Mouse (Mus musculus): Measurements from ENCODE around the gene Hivep3. TPM values are rescaled to one million over a fixed set of nuclear protein-coding genes. Genes with fewer than 3 reads are reported as not detected.
A peak's percentile ranks its signal among the peaks of the same experiment; 100 is the strongest.

Gene Hivep3
- polyA plus RNA-seq, 1 experiment, result 0.54 TPM

DNA sequence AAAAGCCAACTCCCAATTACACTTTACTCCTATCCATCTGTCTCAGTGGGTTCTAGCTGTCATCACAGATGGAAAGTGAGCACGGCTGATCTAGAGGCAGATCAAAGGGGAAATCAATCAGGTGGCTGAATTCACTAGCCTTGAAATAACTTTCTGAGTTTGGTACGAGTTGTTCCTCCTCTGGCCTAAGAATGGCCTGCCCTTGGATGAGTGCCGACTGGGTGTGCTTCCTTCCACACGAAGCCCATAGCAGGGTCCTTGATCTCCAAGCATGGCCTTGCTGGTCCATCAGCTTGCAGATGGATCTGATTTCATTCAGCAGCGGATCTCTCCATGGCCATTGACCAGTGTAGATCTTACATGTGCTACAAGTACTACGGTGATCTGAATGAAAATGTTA, 47.3 kb downstream of the Hivep3 start:
- TF ChIP-seq REST (IDR thresholded peaks at IDR 0.05; ENCODE audit: insufficient read depth, insufficient read length), result no peak
- TF ChIP-seq E2F4 (IDR thresholded peaks at IDR 0.05; ENCODE audit: insufficient read depth), result no peak
- no peak for TF ChIP-seq MYOD1 (IDR thresholded peaks at IDR 0.05; ENCODE audit: control insufficient read depth in 1 of 3, insufficient read length in 2 of 3, low read depth in 2 of 3)
- no peak for TF ChIP-seq TCF3 (IDR thresholded peaks at IDR 0.05; ENCODE audit: insufficient read length, low read depth)
- no peak for TF ChIP-seq MAX (IDR thresholded peaks at IDR 0.05; ENCODE audit: low read depth)
- no peak for TF ChIP-seq MYOG (IDR thresholded peaks at IDR 0.05; ENCODE audit: control insufficient read depth in 1 of 3, insufficient read depth in 1 of 3, insufficient read length in 2 of 3, low read depth in 2 of 3)
- no peak for TF ChIP-seq SRF (IDR thresholded peaks at IDR 0.05; ENCODE audit: control insufficient read depth, insufficient read length, low read depth)
- no peak for TF ChIP-seq TCF12 (IDR thresholded peaks at IDR 0.05; ENCODE audit: insufficient read depth, poor library complexity, severe bottlenecking)
- TF ChIP-seq POLR2A (IDR thresholded peaks at IDR 0.05; ENCODE audit: insufficient read length, low read depth), result no peak
- TF ChIP-seq USF1 (IDR thresholded peaks at IDR 0.05; ENCODE audit: low read depth), result no peak
- TF ChIP-seq POLR2AphosphoS2 (IDR thresholded peaks at IDR 0.05; ENCODE audit: insufficient read length, low read depth), result no peak
- no peak for TF ChIP-seq CEBPB (IDR thresholded peaks at IDR 0.05; ENCODE audit: insufficient read depth, poor library complexity, severe bottlenecking)

GRCm38 (mm10) chr4:119784959-119785358, 51.4 kb downstream of the Hivep3 start:
- TF ChIP-seq USF1 (IDR thresholded peaks at IDR 0.05; ENCODE audit: low read depth), result no peak
- no peak for TF ChIP-seq TCF12 (IDR thresholded peaks at IDR 0.05; ENCODE audit: insufficient read depth, poor library complexity, severe bottlenecking)
- no peak for TF ChIP-seq MYOD1 (IDR thresholded peaks at IDR 0.05; ENCODE audit: control insufficient read depth in 1 of 3, insufficient read length in 2 of 3, low read depth in 2 of 3)
- TF ChIP-seq TCF3 (IDR thresholded peaks at IDR 0.05; ENCODE audit: insufficient read length, low read depth), result no peak
- TF ChIP-seq CEBPB (IDR thresholded peaks at IDR 0.05; ENCODE audit: insufficient read depth, poor library complexity, severe bottlenecking), result no peak
- no peak for TF ChIP-seq MYOG (IDR thresholded peaks at IDR 0.05; ENCODE audit: control insufficient read depth in 1 of 3, insufficient read depth in 1 of 3, insufficient read length in 2 of 3, low read depth in 2 of 3)
- TF ChIP-seq POLR2A (IDR thresholded peaks at IDR 0.05; ENCODE audit: insufficient read length, low read depth), result no peak
- no peak for TF ChIP-seq MAX (IDR thresholded peaks at IDR 0.05; ENCODE audit: low read depth)
- no peak for TF ChIP-seq REST (IDR thresholded peaks at IDR 0.05; ENCODE audit: insufficient read depth, insufficient read length)
- no peak for TF ChIP-seq POLR2AphosphoS2 (IDR thresholded peaks at IDR 0.05; ENCODE audit: insufficient read length, low read depth)
- TF ChIP-seq SRF (IDR thresholded peaks at IDR 0.05; ENCODE audit: control insufficient read depth, insufficient read length, low read depth), result no peak
- no peak for TF ChIP-seq E2F4 (IDR thresholded peaks at IDR 0.05; ENCODE audit: insufficient read depth)
- no peaks in the 10 kb centered on the region for H3K36me3 ChIP-seq (ENCODE audit: control insufficient read depth, insufficient read depth)
- no peak overlapping the region for H3ac ChIP-seq (ENCODE audit: control insufficient read depth, insufficient read length)
- H3K4me3 ChIP-seq, result no peak overlapping the region
- no peaks in the 10 kb centered on the region for H3K79me2 ChIP-seq (ENCODE audit: control insufficient read depth, insufficient read depth)
- no peaks in the 10 kb centered on the region for H3K27me3 ChIP-seq (ENCODE audit: control insufficient read depth, insufficient read depth, insufficient read length)
- H3K4me2 ChIP-seq (ENCODE audit: low read depth), result no peak overlapping the region

More for the DNA sequence above, 47.3 kb downstream of the Hivep3 start:
- Histone ChIP-seq H3K4me2 (ENCODE audit: low read depth) (no peak overlapping the region), H3K36me3 (ENCODE audit: control insufficient read depth, insufficient read depth) (no peaks in the 10 kb centered on the region), H3K79me2 (ENCODE audit: control insufficient read depth, insufficient read depth) (no peaks in the 10 kb centered on the region), H3ac (ENCODE audit: control insufficient read depth, insufficient read length) (no peak overlapping the region), H3K27me3 (ENCODE audit: control insufficient read depth, insufficient read depth, insufficient read length) (peaks cover under 1% of the 10 kb centered on the region), H3K4me3 (no peak overlapping the region)

DNA sequence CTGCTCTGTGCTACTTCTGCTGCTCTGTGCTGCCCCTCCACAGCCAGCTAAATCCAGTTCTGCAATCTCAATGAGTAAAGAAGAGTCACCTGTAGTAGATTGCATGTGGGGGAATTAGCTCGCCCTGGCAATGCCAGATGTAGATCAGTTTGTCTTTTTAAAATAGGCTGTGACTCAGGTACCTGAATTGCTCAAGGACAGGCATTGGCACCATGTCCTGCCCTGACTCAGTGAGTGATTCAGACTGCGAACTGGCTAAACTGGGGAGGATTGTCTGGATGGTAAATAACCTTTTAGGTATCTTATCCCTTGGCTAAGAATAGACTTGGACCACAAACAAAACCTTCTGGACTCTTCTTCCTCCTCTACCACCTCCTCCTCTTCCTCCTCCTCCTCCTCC, 52.7 kb downstream of the Hivep3 start:
- TF ChIP-seq E2F4 (IDR thresholded peaks at IDR 0.05; ENCODE audit: insufficient read depth) (no peak), SRF (IDR thresholded peaks at IDR 0.05; ENCODE audit: control insufficient read depth, insufficient read length, low read depth) (no peak), USF1 (IDR thresholded peaks at IDR 0.05; ENCODE audit: low read depth) (no peak), CEBPB (IDR thresholded peaks at IDR 0.05; ENCODE audit: insufficient read depth, poor library complexity, severe bottlenecking) (0 out of 2 replicates have a peak, but pooled peaks have one; percentile 10), MAX (IDR thresholded peaks at IDR 0.05; ENCODE audit: low read depth) (no peak)
- Histone ChIP-seq H3K4me3 (no peak overlapping the region), H3K36me3 (ENCODE audit: control insufficient read depth, insufficient read depth) (no peaks in the 10 kb centered on the region), H3K27me3 (ENCODE audit: control insufficient read depth, insufficient read depth, insufficient read length) (no peaks in the 10 kb centered on the region), H3ac (ENCODE audit: control insufficient read depth, insufficient read length) (no peak overlapping the region), H3K79me2 (ENCODE audit: control insufficient read depth, insufficient read depth) (no peaks in the 10 kb centered on the region), H3K4me2 (ENCODE audit: low read depth) (no peak overlapping the region)

GRCm38 (mm10) chr4:119786721-119787120, 53.1 kb downstream of the Hivep3 start:
- no peaks in the 10 kb centered on the region for H3K79me2 ChIP-seq (ENCODE audit: control insufficient read depth, insufficient read depth)
- no peaks in the 10 kb centered on the region for H3K27me3 ChIP-seq (ENCODE audit: control insufficient read depth, insufficient read depth, insufficient read length)
- H3K36me3 ChIP-seq (ENCODE audit: control insufficient read depth, insufficient read depth), result no peaks in the 10 kb centered on the region
- H3K4me2 ChIP-seq (ENCODE audit: low read depth), result no peak overlapping the region
- TF ChIP-seq REST (IDR thresholded peaks at IDR 0.05; ENCODE audit: insufficient read depth, insufficient read length) (no peak), CEBPB (IDR thresholded peaks at IDR 0.05; ENCODE audit: insufficient read depth, poor library complexity, severe bottlenecking) (no peak), E2F4 (IDR thresholded peaks at IDR 0.05; ENCODE audit: insufficient read depth) (no peak), POLR2AphosphoS2 (IDR thresholded peaks at IDR 0.05; ENCODE audit: insufficient read length, low read depth) (no peak), TCF12 (IDR thresholded peaks at IDR 0.05; ENCODE audit: insufficient read depth, poor library complexity, severe bottlenecking) (no peak)
- no peak overlapping the region for H3K4me3 ChIP-seq
- H3ac ChIP-seq (ENCODE audit: control insufficient read depth, insufficient read length), result no peak overlapping the region

- Histone ChIP-seq H3ac (ENCODE audit: control insufficient read depth, insufficient read length) (no peak overlapping the region), H3K4me2 (ENCODE audit: low read depth) (no peak overlapping the region)
- TF ChIP-seq SRF (IDR thresholded peaks at IDR 0.05; ENCODE audit: control insufficient read depth, insufficient read length, low read depth) (no peak), POLR2AphosphoS2 (IDR thresholded peaks at IDR 0.05; ENCODE audit: insufficient read length, low read depth) (no peak), MYOG (IDR thresholded peaks at IDR 0.05; ENCODE audit: control insufficient read depth in 1 of 3, insufficient read depth in 1 of 3, insufficient read length in 2 of 3, low read depth in 2 of 3) (no peak), MAX (IDR thresholded peaks at IDR 0.05; ENCODE audit: low read depth) (no peak), MYOD1 (IDR thresholded peaks at IDR 0.05; ENCODE audit: control insufficient read depth in 1 of 3, insufficient read length in 2 of 3, low read depth in 2 of 3) (no peak), TCF12 (IDR thresholded peaks at IDR 0.05; ENCODE audit: insufficient read depth, poor library complexity, severe bottlenecking) (no peak), CEBPB (IDR thresholded peaks at IDR 0.05; ENCODE audit: insufficient read depth, poor library complexity, severe bottlenecking) (no peak), TCF3 (IDR thresholded peaks at IDR 0.05; ENCODE audit: insufficient read length, low read depth) (no peak), POLR2A (IDR thresholded peaks at IDR 0.05; ENCODE audit: insufficient read length, low read depth) (no peak), REST (IDR thresholded peaks at IDR 0.05; ENCODE audit: insufficient read depth, insufficient read length) (no peak), E2F4 (IDR thresholded peaks at IDR 0.05; ENCODE audit: insufficient read depth) (no peak), USF1 (IDR thresholded peaks at IDR 0.05; ENCODE audit: low read depth) (no peak)
Observed at GRCm38 (mm10) chr4:119788746-119789145, 55.2 kb downstream of the Hivep3 start.

More at GRCm38 (mm10) chr4:119788746-119789145, 55.2 kb downstream of the Hivep3 start:
- no peaks in the 10 kb centered on the region for H3K36me3 ChIP-seq (ENCODE audit: control insufficient read depth, insufficient read depth)
- H3K27me3 ChIP-seq (ENCODE audit: control insufficient read depth, insufficient read depth, insufficient read length), result no peaks in the 10 kb centered on the region
- no peaks in the 10 kb centered on the region for H3K79me2 ChIP-seq (ENCODE audit: control insufficient read depth, insufficient read depth)
- no peak overlapping the region for H3K4me3 ChIP-seq

Data from myocyte (in vitro differentiated cells).